Mouse (Mus musculus): ENCODE measurements at regions not wholly inside any gene's neighbourhood (a gene's known extent, or its start where the extent isn't known, plus 50 kb on each side); places are given as distances from the start of the nearest gene placed in this dataset.

DNA sequence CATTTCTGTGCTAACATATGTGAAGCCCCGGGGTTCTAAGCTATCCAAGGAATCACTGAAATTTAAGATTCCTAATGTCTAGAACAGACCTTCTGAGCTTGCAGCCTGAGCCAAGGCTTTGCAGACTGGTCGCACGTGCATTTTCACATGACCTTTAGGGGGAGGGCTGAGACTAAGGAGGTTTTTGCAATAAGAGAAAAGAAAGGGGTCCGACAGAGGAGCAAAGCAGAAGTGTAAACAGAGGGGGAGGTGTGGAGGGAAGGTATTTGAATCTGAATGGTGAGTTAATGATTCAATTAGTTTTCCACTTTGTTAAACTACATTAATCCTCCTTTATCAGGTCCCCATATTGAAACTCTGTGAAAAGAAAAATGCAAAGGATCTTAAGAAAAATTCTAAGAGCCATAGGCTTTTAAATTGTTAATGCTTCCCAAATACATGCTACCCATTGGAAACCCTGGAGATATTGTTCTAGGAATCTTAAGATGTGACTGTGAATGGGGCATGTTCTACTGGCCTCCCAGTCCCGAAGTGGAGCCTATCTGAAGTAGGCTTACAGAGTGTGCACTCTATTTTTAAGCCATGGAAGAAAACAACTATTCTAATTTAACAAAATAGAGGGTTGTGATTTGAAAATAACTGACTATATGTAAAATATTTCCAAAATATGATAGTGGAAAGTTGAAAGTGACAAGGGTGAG is 322.9 kb downstream of the Epha7 start:
- DNase-seq = no peak

GRCm38 (mm10) chr4:29138771-29139301 is 325.9 kb downstream of the Epha7 start:
- no peak for DNase-seq

DNA sequence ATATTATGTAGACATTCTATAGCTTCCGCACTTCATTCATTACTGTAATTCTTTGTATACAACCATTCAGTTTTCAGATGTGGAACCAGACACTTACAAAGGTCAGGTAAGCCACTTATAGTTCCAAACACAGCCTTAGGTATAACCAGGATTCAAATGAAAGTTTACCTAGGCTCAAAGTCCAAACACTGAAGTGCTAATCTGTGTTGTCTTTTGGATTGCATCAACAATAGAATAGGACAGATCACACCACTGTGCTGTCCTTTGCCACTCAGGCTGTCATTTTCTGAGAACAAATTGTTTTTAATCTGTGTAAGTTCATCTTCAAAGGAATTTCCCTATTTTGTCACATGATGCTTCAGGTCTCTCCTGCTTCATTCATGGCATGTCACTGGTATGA is 330.5 kb downstream of the Epha7 start:
- no peak for DNase-seq

DNA sequence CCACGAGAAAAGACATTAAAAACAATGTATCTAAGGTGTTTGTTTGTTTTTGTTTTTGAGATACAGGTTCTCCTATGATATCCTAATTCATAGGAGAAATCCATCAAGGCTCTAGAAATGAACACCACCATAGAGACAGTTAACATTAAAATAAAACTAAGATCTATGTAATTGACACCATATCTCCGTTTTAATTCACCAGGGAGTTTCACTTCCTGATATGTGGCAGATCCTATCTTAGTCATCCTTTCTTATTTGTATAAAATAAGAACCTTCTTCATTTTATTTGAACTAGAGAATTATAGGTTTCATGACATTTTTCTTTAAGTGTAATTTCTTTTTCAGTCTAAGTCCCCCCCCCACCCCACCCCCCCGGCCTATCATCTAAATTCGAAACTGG is 332.3 kb downstream of the Epha7 start:
- no peak for DNase-seq

- DNase-seq = no peak
Measured at GRCm38 (mm10) chr4:29152134-29152867, 339.4 kb downstream of the Epha7 start.

GRCm38 (mm10) chr4:29182494-29182893 is 369.6 kb downstream of the Epha7 start:
- no peak for DNase-seq

DNA sequence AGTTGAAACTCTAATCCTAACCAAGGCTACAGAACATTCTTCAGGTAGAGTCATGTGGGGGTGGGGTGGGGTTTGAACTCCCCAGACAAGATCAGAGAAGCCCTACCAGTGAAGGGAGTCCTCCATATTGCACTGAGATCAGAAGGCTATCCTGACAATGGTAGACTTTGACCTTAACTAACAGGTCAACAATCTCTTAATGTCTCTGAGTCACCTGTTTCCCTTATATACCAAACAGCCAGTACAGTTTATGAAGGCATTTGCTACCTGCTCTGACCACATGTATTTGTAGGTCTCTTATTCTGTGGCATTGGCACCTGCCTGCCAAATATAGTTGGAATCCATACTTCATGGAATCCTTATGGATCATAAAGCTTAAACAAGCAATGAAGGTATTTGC is 370.5 kb downstream of the Epha7 start:
- no peak for DNase-seq

DNA sequence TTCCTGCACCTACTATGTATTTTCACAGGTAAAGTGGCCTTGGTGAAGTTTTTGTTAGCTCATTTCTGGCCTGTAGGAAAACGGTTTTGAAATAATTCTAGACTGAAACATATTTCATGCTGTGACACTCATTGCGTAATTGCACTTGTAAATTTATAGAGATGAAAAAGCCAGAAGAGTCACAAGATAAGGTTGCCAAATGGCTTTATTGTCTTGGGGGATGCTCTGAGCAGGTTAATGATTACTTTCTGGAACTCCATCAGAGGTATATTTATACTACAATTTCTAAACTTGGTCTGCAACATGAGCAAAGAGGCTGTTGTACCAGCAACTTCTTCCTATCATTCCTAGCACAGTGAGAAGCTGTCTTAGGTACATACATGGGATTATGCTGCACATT is 370.9 kb downstream of the Epha7 start:
- DNase-seq = no peak

DNA sequence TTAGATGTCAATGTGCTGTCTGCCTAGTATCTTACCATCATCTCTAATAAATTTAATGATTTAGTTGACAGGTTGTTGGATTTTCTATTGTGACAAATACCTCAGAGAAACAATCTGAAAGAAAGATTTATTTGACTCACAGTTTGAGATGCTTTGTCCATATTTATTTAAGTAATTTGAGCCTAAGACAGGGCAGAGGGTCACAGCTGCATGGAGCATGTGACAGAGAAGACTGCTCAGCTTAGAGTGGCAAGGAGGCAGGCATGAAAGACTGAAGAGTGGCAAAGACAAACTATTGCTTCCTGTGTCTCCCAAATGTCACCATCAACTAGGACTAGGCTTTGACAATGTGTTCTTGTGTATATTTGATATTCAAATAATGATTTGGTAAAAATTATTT is 388.0 kb downstream of the Epha7 start:
- no peak for DNase-seq

All from cerebellum, postnatal 25 days (tissue).